Mouse (Mus musculus) heart, postnatal 0 days (tissue): ENCODE results near the gene Krtap6-1.
"Not testable (repeated sequence)": the region's sequence is repeated elsewhere in the genome, so short reads cannot be mapped to it uniquely, and the experiment has no call there.

Experiments
- CTCF ChIP-seq: IDR thresholded peaks from 2 replicates; pipeline ENCODE4 v1.5.1; 2016; ENCODE audit warnings: antibody characterized with exemption, control low read depth, low read depth
- EP300 ChIP-seq: IDR thresholded peaks from 2 replicates; pipeline ENCODE4 v1.6.1; 2016; ENCODE audit warnings: antibody characterized with exemption, low read depth

DNA sequence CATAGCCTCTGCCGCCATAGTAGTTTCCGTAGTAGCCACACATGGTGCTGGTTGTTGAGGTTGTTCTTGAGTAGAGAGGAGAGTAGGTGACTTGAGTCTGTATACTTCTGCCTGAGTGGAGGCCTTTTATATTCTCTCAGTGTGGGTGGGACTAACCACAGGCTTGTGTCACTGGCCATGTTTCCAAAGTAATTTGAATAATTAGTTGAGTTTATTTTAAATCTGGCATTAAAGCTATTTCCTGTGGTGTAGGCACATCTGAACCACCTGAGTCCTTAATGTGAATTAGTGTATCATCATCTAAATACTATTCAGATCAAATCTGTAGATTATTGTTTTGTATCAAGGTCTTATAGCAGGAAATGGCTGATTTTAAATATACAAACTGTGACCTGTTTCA, 32.4 kb downstream of the Krtap6-1 start, which contains the start of gene 1110025L11Rik:
- TF ChIP-seq CTCF, EP300: not testable (repeated sequence)
